Mouse (Mus musculus) effector memory CD4-positive, alpha-beta T cell, adult 5 months (primary cell): ENCODE results near the gene Olfr1107. TPM values are rescaled to one million over a fixed set of nuclear protein-coding genes. Genes with fewer than 3 reads are reported as not detected.

ENCODE experiments used
- polyA plus RNA-seq: library from polyadenylated mRNA; unstranded; fragments of 100-300 nt; shearing (Covaris generic); gene quantifications from one replicate; pipeline ENCODE4 v1.2.1, GENCODE M21; 2017

Gene Olfr1107
- polyA plus RNA-seq: not detected

DNA sequence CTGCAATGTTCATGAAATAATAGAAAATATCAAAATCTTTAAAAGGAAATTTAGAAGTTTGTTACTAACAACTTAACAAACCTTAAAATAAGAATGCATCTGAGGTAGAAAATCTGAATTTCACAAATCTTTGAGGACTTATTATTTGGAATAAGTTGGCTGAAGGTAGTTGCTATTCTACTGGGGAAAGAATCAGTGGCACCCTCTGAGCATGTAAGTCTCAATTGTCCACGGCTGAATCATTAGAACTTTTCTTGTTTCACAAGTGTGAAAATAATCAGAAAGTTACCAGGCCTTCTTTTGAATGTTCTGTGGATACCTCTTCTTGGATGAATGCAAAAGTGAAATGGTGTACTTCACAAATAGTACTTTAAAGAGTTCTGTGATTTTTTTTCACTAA is at the start of gene Olfr1107:
Gene Olfr1107, minus strand, starts transcription at position 101 of the 400 bp plus-strand sequence.

GRCm38 (mm10) chr2:87114467-87114866 is 38.9 kb upstream of the Olfr1107 start, which contains the start of gene Olfr259:
Gene Olfr259, minus strand, starts transcription at chr2:87114567.

GRCm38 (mm10) chr2:87095908-87096307 is 20.3 kb upstream of the Olfr1107 start, which contains the start of gene Olfr1109:
Gene Olfr1109, minus strand, starts transcription at chr2:87096008.

DNA sequence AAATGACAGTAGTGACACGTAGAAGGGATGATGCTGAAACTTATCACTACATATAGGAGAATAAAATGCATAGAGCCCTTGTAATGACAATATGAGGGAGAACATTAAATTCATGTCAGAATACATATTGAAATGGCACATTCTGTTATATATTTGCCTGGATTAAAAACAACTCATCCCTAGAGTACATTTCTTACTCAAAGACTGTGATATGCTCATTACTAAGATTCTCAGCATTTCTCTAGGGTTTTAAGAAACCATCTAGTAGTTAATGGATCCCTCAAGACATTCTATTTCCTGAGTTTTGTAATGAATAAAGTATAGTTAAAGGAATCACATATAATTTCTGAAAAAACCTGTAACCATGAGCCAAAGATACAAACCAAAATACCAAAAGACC is 23.4 kb downstream of the Olfr1107 start, which contains the start of gene Olfr1106:
Gene Olfr1106, minus strand, starts transcription at position 101 of the 400 bp plus-strand sequence.

GRCm38 (mm10) chr2:87036431-87036830 is 39.2 kb downstream of the Olfr1107 start, which contains the start of gene Olfr1105:
Gene Olfr1105, minus strand, starts transcription at chr2:87036531.

GRCm38 (mm10) chr2:87026980-87027379 is 48.6 kb downstream of the Olfr1107 start, which contains the start of gene Olfr1104:
Gene Olfr1104, minus strand, starts transcription at chr2:87027080.

Other genes starting within 250 kb of the Olfr1107 start
- gene Olfr1095, start 224.1 kb downstream of the Olfr1107 start, polyA plus RNA-seq: not detected
- not detected for gene Gm13723, start 201.0 kb downstream of the Olfr1107 start, polyA plus RNA-seq
- gene Olfr1097, start 183.6 kb downstream of the Olfr1107 start, polyA plus RNA-seq: 0.11 TPM
- gene Olfr1098, start 151.3 kb downstream of the Olfr1107 start, polyA plus RNA-seq: not detected
- gene Olfr1099, start 115.1 kb downstream of the Olfr1107 start, polyA plus RNA-seq: not detected
- not detected for gene Olfr1100, start 95.9 kb downstream of the Olfr1107 start, polyA plus RNA-seq
- not detected for gene Olfr1101, start 84.6 kb downstream of the Olfr1107 start, polyA plus RNA-seq
- not detected for gene Olfr1102, start 77.4 kb downstream of the Olfr1107 start, polyA plus RNA-seq
- not detected for gene Olfr1104, start 48.7 kb downstream of the Olfr1107 start, polyA plus RNA-seq
- 0.16 TPM for gene Olfr1105, start 39.3 kb downstream of the Olfr1107 start, polyA plus RNA-seq
- not detected for gene Olfr1106, start 23.5 kb downstream of the Olfr1107 start, polyA plus RNA-seq
- gene Olfr1109, start 20.2 kb upstream of the Olfr1107 start, polyA plus RNA-seq: not detected
- not detected for gene Olfr259, start 38.8 kb upstream of the Olfr1107 start, polyA plus RNA-seq
- gene Olfr1110, start 64.5 kb upstream of the Olfr1107 start, polyA plus RNA-seq: not detected
- not detected for gene Olfr1111, start 76.8 kb upstream of the Olfr1107 start, polyA plus RNA-seq
- not detected for gene Olfr1112, start 112.0 kb upstream of the Olfr1107 start, polyA plus RNA-seq
- not detected for gene Olfr1113, start 133.2 kb upstream of the Olfr1107 start, polyA plus RNA-seq
- not detected for gene Olfr1115, start 172.2 kb upstream of the Olfr1107 start, polyA plus RNA-seq
- gene Olfr1116, start 191.7 kb upstream of the Olfr1107 start, polyA plus RNA-seq: 0.15 TPM
- not detected for gene Olfr1118, start 231.8 kb upstream of the Olfr1107 start, polyA plus RNA-seq